Mouse (Mus musculus) stomach, postnatal 0 days (tissue): ENCODE measurements around the gene Cort.

Experiments used
- CTCF ChIP-seq: IDR thresholded peaks from 2 replicates; pipeline ENCODE4 v1.5.1; 2016; ENCODE audit warnings: antibody characterized with exemption, low read depth, mild to moderate bottlenecking, moderate library complexity
- EP300 ChIP-seq: optimal IDR thresholded peaks from 2 replicates; pipeline ENCODE3; 2016; ENCODE audit warnings: antibody characterized with exemption

DNA sequence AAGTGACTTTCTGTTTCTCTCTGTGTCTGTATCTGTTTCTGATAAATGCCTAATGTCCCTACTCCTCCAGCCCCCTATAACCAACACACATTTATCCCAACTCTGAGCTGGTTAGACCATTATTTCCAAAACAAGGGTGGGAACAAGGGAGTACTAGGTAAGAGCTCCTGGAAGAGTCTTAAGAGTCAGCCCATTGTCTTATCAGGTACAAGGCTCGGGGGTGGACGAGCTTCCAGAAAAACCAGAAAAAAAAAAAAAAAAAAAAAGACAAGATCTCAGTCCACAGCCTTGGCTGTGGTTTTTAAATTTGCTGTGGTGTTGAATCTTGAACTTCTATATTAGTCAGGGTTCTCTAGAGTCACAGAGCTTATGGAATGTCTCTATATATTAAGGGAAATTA lies 41.5 kb upstream of the Cort start:
- TF ChIP-seq EP300: no peak
- no peak for TF ChIP-seq CTCF
